Mouse (Mus musculus) left cerebral cortex, postnatal 10 days (tissue): ENCODE measurements around the gene Rab7b. TPM values are rescaled to one million over a fixed set of nuclear protein-coding genes. Genes with fewer than 3 reads are reported as not detected.

Experiments
- DNase-seq, 2 experiments: peaks; one replicate each; pipeline ENCODE4 v3.0.0; 2021 to 2022; ENCODE audit warnings: low spot score in 2 of 2, mixed read lengths in 1 of 2; ENCODE audit errors: extremely low spot score in 1 of 2
- intact Hi-C: fragments of 180-260 bp; cut with DNase I; formaldehyde crosslinking; loops from one replicate; pipeline ENCODE4 v1.15.1; 2025
- total RNA-seq, 2 experiments: library from RNA; stranded (reverse); gene quantifications; 2 replicates each; pipeline ENCODE4 v1.2.3; 2021

Rab7b gene
- total RNA-seq, 2 experiments from 2014 or later: 2.3 to 2.4 TPM

- intact Hi-C loops: no loop called here
- DNase-seq: no peak
These were observed 1.4 kb downstream of the Rab7b start for GRCm38 (mm10) chr1:131689899-131690298.

GRCm38 (mm10) chr1:131690435-131690834 lies 1.9 kb downstream of the Rab7b start:
- intact Hi-C loops: no loop called here
- DNase-seq: peak in 1 of 2 experiments; percentile 82

GRCm38 (mm10) chr1:131691356-131691755 lies 2.9 kb downstream of the Rab7b start:
- intact Hi-C loops: no loop called here
- no peak for DNase-seq

- intact Hi-C loops: no loop called here
- DNase-seq: no peak
These were observed 6.8 kb downstream of the Rab7b start for GRCm38 (mm10) chr1:131695308-131695707.

- intact Hi-C loops: no loop called here
- no peak for DNase-seq
These were observed 7.8 kb downstream of the Rab7b start for GRCm38 (mm10) chr1:131696325-131696724.

- DNase-seq: no peak
- intact Hi-C loops: no loop called here
These were observed 10.3 kb downstream of the Rab7b start for GRCm38 (mm10) chr1:131698770-131699169.

- intact Hi-C loops: no loop called here
- no peak for DNase-seq
These were observed 11.1 kb downstream of the Rab7b start for GRCm38 (mm10) chr1:131699642-131700041.

GRCm38 (mm10) chr1:131700447-131700846 lies 12.0 kb downstream of the Rab7b start:
- no peak for DNase-seq
- intact Hi-C loops: no loop called here

- intact Hi-C loops: no loop called here
- no peak for DNase-seq
These were observed 12.9 kb downstream of the Rab7b start for GRCm38 (mm10) chr1:131701391-131701790.

GRCm38 (mm10) chr1:131702094-131702766 lies 13.7 kb downstream of the Rab7b start:
- intact Hi-C loops: no loop called here

GRCm38 (mm10) chr1:131703482-131703881 lies 15.0 kb downstream of the Rab7b start:
- no peak for DNase-seq
- intact Hi-C loops: no loop called here

More at GRCm38 (mm10) chr1:131702094-131702766, 13.7 kb downstream of the Rab7b start:
- peak in 1 of 2 experiments; percentile 34 for DNase-seq

GRCm38 (mm10) chr1:131708338-131708737 lies 19.8 kb downstream of the Rab7b start:
- intact Hi-C loops: no loop called here
- peak in 1 of 2 experiments; percentile 57 for DNase-seq

GRCm38 (mm10) chr1:131711518-131711917 lies 23.0 kb downstream of the Rab7b start:
- DNase-seq: no peak
- intact Hi-C loops: loop anchor here (5.0 to 10.0 kb wide), 2 partner anchors 113 to 136 kb away; partner anchors contain the start of gene Slc41a1

- intact Hi-C loops: loop anchor here (1.0 to 10.0 kb wide), 3 partner anchors 53 to 135 kb away; partner anchors contain the start of gene Slc41a1
- peak; percentile 79 to 87 for DNase-seq
These were observed 23.9 kb downstream of the Rab7b start for GRCm38 (mm10) chr1:131712386-131712785.

- peak in 1 of 2 experiments; percentile 50 for DNase-seq
- intact Hi-C loops: loop anchor here (5.0 to 10.0 kb wide), 2 partner anchors 110 to 133 kb away; partner anchors contain the start of gene Slc41a1
These were observed 26.2 kb downstream of the Rab7b start for GRCm38 (mm10) chr1:131714388-131715337.

- no peak for DNase-seq
- intact Hi-C loops: loop anchor here (10.0 kb wide), 1 partner anchor 106 kb away; the partner anchor contains the start of gene Slc41a1
These were observed 30.6 kb downstream of the Rab7b start for GRCm38 (mm10) chr1:131718952-131719694.

GRCm38 (mm10) chr1:131721989-131722388 lies 33.5 kb downstream of the Rab7b start:
- DNase-seq: no peak
- intact Hi-C loops: no loop called here

GRCm38 (mm10) chr1:131723549-131723948 lies 35.1 kb downstream of the Rab7b start:
- intact Hi-C loops: no loop called here

GRCm38 (mm10) chr1:131726586-131726985 lies 38.1 kb downstream of the Rab7b start:
- intact Hi-C loops: no loop called here
- no peak for DNase-seq

More at GRCm38 (mm10) chr1:131723549-131723948, 35.1 kb downstream of the Rab7b start:
- no peak for DNase-seq
